Mouse (Mus musculus): Measurements from ENCODE around the gene Olfr1090. TPM values are rescaled to one million over a fixed set of nuclear protein-coding genes. Genes with fewer than 3 reads are reported as not detected.

The Olfr1090 gene
- not detected in 2 replicates for polyA plus RNA-seq (2015; fragmentation: Nextera tagmentation; extraction: Ambion mirVana)

DNA sequence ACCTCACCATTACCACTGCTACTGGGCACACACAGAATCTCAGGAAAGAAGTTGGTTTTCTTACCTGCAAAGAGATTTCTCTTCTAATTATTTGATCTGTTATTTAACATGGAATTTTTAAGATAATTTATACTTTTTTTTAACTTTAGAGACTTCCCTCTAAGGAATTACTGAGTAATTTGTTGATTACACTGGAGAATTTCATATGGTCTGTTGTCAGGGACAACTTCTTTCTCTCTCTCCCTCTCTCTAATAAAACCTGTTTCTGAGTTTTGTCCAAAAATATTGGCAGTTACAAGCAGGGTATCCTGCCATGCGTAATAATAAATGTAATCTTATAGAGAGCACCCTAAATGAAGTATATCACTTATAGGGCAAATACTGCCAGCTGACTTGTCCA is at the start of gene Olfr1090:
TSS of gene Olfr1090 (minus strand) at position 101 of the 400 bp plus-strand sequence.
- Histone ChIP-seq H3K27ac (no peak within 1 kb of the TSS), H3K9me3 (no peaks in the 10 kb centered on the region), H3K36me3 (no peaks in the 10 kb centered on the region), H3K27me3 (replicated peaks) (no peaks in the 10 kb centered on the region), H3K4me3 (replicated peaks) (no peak within 1 kb of the TSS), H3K4me2 (replicated peaks) (no peak within 1 kb of the TSS), H3K9ac (no peak within 1 kb of the TSS), H3K4me1 (replicated peaks) (no peaks in the 10 kb centered on the region)
- ATAC-seq, result no peak
- 91% methylated on average over 1 of the region's 1 CpGs for WGBS

DNA sequence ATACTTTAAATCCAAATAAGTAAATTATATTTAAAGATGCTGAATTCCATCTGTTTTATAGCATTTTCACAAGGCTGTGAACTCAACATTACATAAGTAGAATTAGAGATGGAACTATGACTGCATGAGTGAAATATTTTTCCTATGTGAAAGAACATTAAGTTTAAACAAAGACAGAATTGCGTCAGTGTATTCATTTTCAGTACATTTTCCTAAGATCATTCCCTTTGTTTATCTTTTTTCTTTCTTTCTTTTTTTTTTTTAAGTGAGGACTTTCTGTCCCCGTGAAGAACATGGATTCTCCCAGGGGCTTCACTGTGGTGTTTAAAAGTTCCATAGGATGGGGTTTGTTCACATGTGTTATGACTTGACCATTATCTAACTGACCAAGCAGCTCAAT is 23.4 kb upstream of the Olfr1090 start, which contains the start of gene Olfr1093:
TSS of gene Olfr1093 (plus strand) at position 301 of the 400 bp plus-strand sequence.
- Histone ChIP-seq H3K9ac (no peak within 1 kb of the TSS), H3K36me3 (no peaks in the 10 kb centered on the region), H3K4me3 (replicated peaks) (no peak within 1 kb of the TSS), H3K27me3 (replicated peaks) (no peaks in the 10 kb centered on the region), H3K4me2 (replicated peaks) (no peak within 1 kb of the TSS), H3K27ac (no peak within 1 kb of the TSS), H3K4me1 (replicated peaks) (no peaks in the 10 kb centered on the region), H3K9me3 (no peaks in the 10 kb centered on the region)
- ATAC-seq, result no peak
- 63% methylated on average over 2 of the region's 2 CpGs for WGBS

DNA sequence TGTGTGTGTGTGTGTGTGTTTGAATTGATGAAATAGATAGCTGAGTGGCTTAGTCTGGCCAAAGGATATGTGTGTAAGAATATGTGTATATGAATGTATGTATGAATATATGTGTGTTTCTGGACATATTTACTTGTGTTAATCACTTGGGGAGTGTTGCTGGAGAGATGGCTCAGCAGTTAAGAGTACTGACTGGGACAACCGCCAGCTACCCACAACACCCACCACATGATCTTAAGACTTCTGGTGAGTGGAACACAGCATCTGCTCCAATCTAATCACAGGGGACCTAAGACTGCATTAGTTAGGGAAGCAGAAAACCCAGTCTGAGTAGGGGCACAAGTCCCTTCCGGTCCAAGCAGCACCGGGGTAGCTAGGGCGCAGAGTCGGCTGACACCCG is 2.3 kb upstream of the Olfr1090 start:
- 97% methylated on average over 6 of the region's 6 CpGs for WGBS

DNA sequence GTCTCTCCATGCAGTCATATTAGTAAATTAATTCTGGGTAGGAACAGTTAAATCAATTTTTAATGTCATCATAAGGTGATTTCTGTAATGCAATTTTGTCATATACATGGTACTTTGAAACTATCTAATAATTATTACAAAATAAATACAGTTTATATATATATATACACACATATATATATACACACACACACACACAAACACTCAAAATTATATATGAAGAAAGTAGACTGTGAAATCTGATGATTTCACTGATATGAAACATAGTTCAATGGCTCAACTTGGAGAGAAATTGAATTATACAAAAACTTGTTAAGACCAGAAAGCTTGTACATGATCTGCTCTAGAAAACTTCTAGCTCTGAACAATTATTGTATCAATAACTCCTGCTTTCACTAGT is 25.2 kb downstream of the Olfr1090 start, which contains the start of gene Olfr1089:
TSS of gene Olfr1089 (minus strand) at position 101 of the 400 bp plus-strand sequence.
- ATAC-seq, result no peak
- no peak within 1 kb of the TSS for H3K9ac ChIP-seq
- H3K27me3 ChIP-seq (replicated peaks), result no peaks in the 10 kb centered on the region
- H3K36me3 ChIP-seq, result no peaks in the 10 kb centered on the region
- H3K4me1 ChIP-seq (replicated peaks), result no peaks in the 10 kb centered on the region
- H3K27ac ChIP-seq, result no peak within 1 kb of the TSS
- H3K9me3 ChIP-seq, result no peaks in the 10 kb centered on the region
- H3K4me3 ChIP-seq (replicated peaks), result no peak within 1 kb of the TSS
- H3K4me2 ChIP-seq (replicated peaks), result no peak within 1 kb of the TSS

More for the DNA sequence above, 2.3 kb upstream of the Olfr1090 start:
- no peaks in the 10 kb centered on the region for H3K9me3 ChIP-seq
- H3K4me3 ChIP-seq (replicated peaks), result no peak overlapping the region
- no peaks in the 10 kb centered on the region for H3K36me3 ChIP-seq
- ATAC-seq, result no peak
- no peaks in the 10 kb centered on the region for H3K27me3 ChIP-seq (replicated peaks)
- no peak overlapping the region for H3K9ac ChIP-seq
- no peak overlapping the region for H3K4me2 ChIP-seq (replicated peaks)
- no peaks in the 10 kb centered on the region for H3K4me1 ChIP-seq (replicated peaks)
- H3K27ac ChIP-seq, result no peak overlapping the region

Other genes starting within 250 kb of the Olfr1090 start
- gene Olfr1079, start 216.5 kb downstream of the Olfr1090 start, polyA plus RNA-seq (2015; fragmentation: Nextera tagmentation; extraction: Ambion mirVana), result not detected in 2 replicates
- gene Olfr1080, start 200.8 kb downstream of the Olfr1090 start, polyA plus RNA-seq (2015; fragmentation: Nextera tagmentation; extraction: Ambion mirVana), result not detected in 2 replicates
- not detected in 2 replicates for gene Olfr1082, start 160.0 kb downstream of the Olfr1090 start, polyA plus RNA-seq (2015; fragmentation: Nextera tagmentation; extraction: Ambion mirVana)
- not detected in 2 replicates for gene Olfr1084, start 119.3 kb downstream of the Olfr1090 start, polyA plus RNA-seq (2015; fragmentation: Nextera tagmentation; extraction: Ambion mirVana)
- gene Olfr1085, start 97.0 kb downstream of the Olfr1090 start, polyA plus RNA-seq (2015; fragmentation: Nextera tagmentation; extraction: Ambion mirVana), result not detected in 2 replicates
- gene Olfr1086, start 78.9 kb downstream of the Olfr1090 start, polyA plus RNA-seq (2015; fragmentation: Nextera tagmentation; extraction: Ambion mirVana), result not detected in 2 replicates
- not detected in 2 replicates for gene Olfr1087, start 60.6 kb downstream of the Olfr1090 start, polyA plus RNA-seq (2015; fragmentation: Nextera tagmentation; extraction: Ambion mirVana)
- gene Olfr1089, start 25.3 kb downstream of the Olfr1090 start, polyA plus RNA-seq (2015; fragmentation: Nextera tagmentation; extraction: Ambion mirVana), result not detected in 2 replicates
- gene Olfr1093, start 23.5 kb upstream of the Olfr1090 start, polyA plus RNA-seq (2015; fragmentation: Nextera tagmentation; extraction: Ambion mirVana), result not detected in 2 replicates
- gene Olfr141, start 51.0 kb upstream of the Olfr1090 start, polyA plus RNA-seq (2015; fragmentation: Nextera tagmentation; extraction: Ambion mirVana), result not detected in 2 replicates
- gene Olfr1094, start 65.7 kb upstream of the Olfr1090 start, polyA plus RNA-seq (2015; fragmentation: Nextera tagmentation; extraction: Ambion mirVana), result not detected in 2 replicates
- not detected in 2 replicates for gene Olfr1095, start 92.7 kb upstream of the Olfr1090 start, polyA plus RNA-seq (2015; fragmentation: Nextera tagmentation; extraction: Ambion mirVana)
- not detected in 2 replicates for gene Gm13723, start 115.8 kb upstream of the Olfr1090 start, polyA plus RNA-seq (2015; fragmentation: Nextera tagmentation; extraction: Ambion mirVana)
- not detected in 2 replicates for gene Olfr1097, start 133.2 kb upstream of the Olfr1090 start, polyA plus RNA-seq (2015; fragmentation: Nextera tagmentation; extraction: Ambion mirVana)
- not detected in 2 replicates for gene Olfr1098, start 165.6 kb upstream of the Olfr1090 start, polyA plus RNA-seq (2015; fragmentation: Nextera tagmentation; extraction: Ambion mirVana)
- not detected in 2 replicates for gene Olfr1099, start 201.7 kb upstream of the Olfr1090 start, polyA plus RNA-seq (2015; fragmentation: Nextera tagmentation; extraction: Ambion mirVana)
- not detected in 2 replicates for gene Olfr1100, start 221.0 kb upstream of the Olfr1090 start, polyA plus RNA-seq (2015; fragmentation: Nextera tagmentation; extraction: Ambion mirVana)
- gene Olfr1101, start 232.2 kb upstream of the Olfr1090 start, polyA plus RNA-seq (2015; fragmentation: Nextera tagmentation; extraction: Ambion mirVana), result not detected in 2 replicates
- gene Olfr1102, start 239.4 kb upstream of the Olfr1090 start, polyA plus RNA-seq (2015; fragmentation: Nextera tagmentation; extraction: Ambion mirVana), result not detected in 2 replicates